Mouse (Mus musculus) heart, adult 2 months (tissue): ENCODE measurements at regions not wholly inside any gene's neighbourhood (a gene's known extent, or its start where the extent isn't known, plus 50 kb on each side); places are given as distances from the start of the nearest gene placed in this dataset.

ENCODE experiments used
- DNase-seq, 2 experiments: peaks; one replicate each; pipeline ENCODE4 v3.0.0; 2021
- H3K27ac ChIP-seq: fragments of 200-600 bp; 2 replicates; pipeline ENCODE4 v1.8.1; 2022
- H3K27me3 ChIP-seq: fragments of 200-500 bp; 2 replicates; pipeline ENCODE4 v1.6.1; 2012; ENCODE audit warnings: mild to moderate bottlenecking, low read length, inconsistent platforms, mixed read lengths; ENCODE audit not compliant: control insufficient read depth, insufficient read depth
- H3K36me3 ChIP-seq: fragments of 200-500 bp; 2 replicates; pipeline ENCODE4 v1.6.1; 2012; ENCODE audit warnings: low read length, inconsistent platforms; ENCODE audit not compliant: control insufficient read depth, insufficient read depth
- H3K4me1 ChIP-seq: fragments of 200-500 bp; 2 replicates; pipeline ENCODE4 v1.6.1; 2011; ENCODE audit warnings: low read length; ENCODE audit not compliant: control insufficient read depth, insufficient read depth
- H3K4me3 ChIP-seq: fragments of 200-600 bp; 2 replicates; pipeline ENCODE4 v1.8.1; 2022
- H3K79me2 ChIP-seq: fragments of 200-500 bp; replicated peaks from 2 replicates; pipeline ENCODE4 v1.6.1; 2012; ENCODE audit warnings: mild to moderate bottlenecking, inconsistent platforms, low read length, moderate library complexity, mixed read lengths; ENCODE audit not compliant: control insufficient read depth, insufficient read depth
- H3K9ac ChIP-seq: fragments of 200-500 bp; 2 replicates; pipeline ENCODE4 v1.6.1; 2012; ENCODE audit warnings: low read depth, mild to moderate bottlenecking, control low read depth, inconsistent platforms, low read length, mixed read lengths
- CTCF ChIP-seq: fragments of 200-600 bp; IDR thresholded peaks from 2 replicates; pipeline ENCODE4 v1.8.1; 2022; ENCODE audit warnings: antibody characterized with exemption, mild to moderate bottlenecking, moderate library complexity
- EP300 ChIP-seq: fragments of 200-500 bp; IDR thresholded peaks from 2 replicates; pipeline ENCODE4 v1.6.1; 2011; ENCODE audit warnings: low read depth, low read length, control low read depth; ENCODE audit not compliant: insufficient read depth
- POLR2A ChIP-seq: fragments of 200-500 bp; IDR thresholded peaks from 2 replicates; pipeline ENCODE4 v1.6.1; 2011; ENCODE audit warnings: mild to moderate bottlenecking, low read depth, low read length, control low read depth; ENCODE audit not compliant: insufficient read depth
- WGBS: fragments of 180-500 bp; shearing (Covaris S2); methylation state at CpG from one replicate; pipeline ENCODE4 v1.1.7; 2018; 5-methylcytosine and 5-hydroxymethylcytosine counted together
- intact Hi-C: fragments of 180-260 bp; cut with DNase I; formaldehyde crosslinking; loops from one replicate; pipeline ENCODE4 v1.15.1; 2025

DNA sequence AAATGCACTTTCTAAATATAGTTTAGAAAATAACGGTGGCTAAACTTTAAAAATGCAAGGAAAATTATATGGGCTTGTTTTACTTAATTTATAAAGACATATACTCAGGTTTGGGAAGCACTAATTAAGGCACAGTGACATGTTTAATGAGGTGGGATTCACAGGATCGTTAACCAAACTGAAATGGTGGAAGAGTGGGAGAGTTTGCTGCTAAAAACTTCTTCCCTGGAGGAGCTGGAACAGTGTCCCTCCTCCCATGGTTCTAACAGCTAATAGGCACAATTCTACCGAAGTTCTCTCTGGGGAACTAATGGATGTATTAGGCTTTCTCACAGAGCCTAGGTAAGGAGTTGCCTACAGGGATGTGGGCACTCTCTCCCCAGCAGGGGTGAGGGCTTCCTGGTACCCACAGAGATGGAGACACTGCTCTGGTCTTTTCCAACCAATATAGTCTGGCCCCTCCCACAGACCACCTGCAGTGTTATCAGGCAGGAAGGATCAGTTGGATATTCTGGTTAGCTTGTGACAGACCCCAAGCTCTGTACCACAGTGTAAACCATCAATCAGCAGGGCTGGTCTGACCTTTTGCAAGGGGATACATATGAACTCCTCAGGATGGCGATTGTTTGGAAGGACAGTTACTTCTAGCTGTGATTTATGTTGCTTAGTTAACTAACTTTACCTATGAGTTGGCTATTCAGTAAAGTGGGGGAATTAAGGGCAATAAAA, 309.0 kb upstream of the Zic4 start:
- H3K4me1 ChIP-seq: no peaks in the 10 kb centered on the region
- TF ChIP-seq EP300 (no peak), CTCF (no peak), POLR2A (no peak)
- 61% methylated on average over 4 of the region's 4 CpGs for WGBS

DNA sequence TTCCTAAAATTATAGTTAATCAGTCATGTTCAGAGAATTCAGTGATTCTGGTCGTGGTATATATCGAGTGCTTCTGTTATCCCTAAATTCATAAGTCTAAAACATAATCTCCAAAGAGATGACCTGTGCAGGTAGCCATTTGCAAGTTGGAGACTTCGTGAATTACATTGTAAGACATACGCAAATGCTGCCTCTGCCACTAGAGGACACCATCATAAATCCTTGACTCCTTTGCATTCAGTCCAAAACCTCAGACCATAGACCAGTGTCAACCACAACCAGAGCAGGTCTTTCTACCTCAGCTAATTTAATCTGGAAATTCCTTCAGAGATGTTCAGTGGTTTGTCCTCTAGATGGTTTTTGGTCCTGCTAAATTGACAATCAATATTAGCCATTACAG, 302.8 kb upstream of the Zic4 start:
- no peak overlapping the region for H3K4me3 ChIP-seq
- H3K36me3 ChIP-seq: no peaks in the 10 kb centered on the region
- H3K27me3 ChIP-seq: no peaks in the 10 kb centered on the region
- no peak overlapping the region for H3K27ac ChIP-seq
- intact Hi-C loops: loop anchor here (5.0 kb wide), 1 partner anchor 233 kb away; no protein-coding TSS in a partner anchor
- no peaks in the 10 kb centered on the region for H3K79me2 ChIP-seq
- H3K4me1 ChIP-seq: no peaks in the 10 kb centered on the region
- WGBS: 71% methylated on average over 4 of the region's 4 CpGs
- no peak for TF ChIP-seq POLR2A
- TF ChIP-seq CTCF: peak; percentile 63
- no peak for TF ChIP-seq EP300
- H3K9ac ChIP-seq: no peak overlapping the region
- DNase-seq: no peak

More for the DNA sequence above, 309.0 kb upstream of the Zic4 start:
- intact Hi-C loops: no loop called here
- no peak for DNase-seq
- Histone ChIP-seq H3K27me3 (no peaks in the 10 kb centered on the region), H3K36me3 (no peaks in the 10 kb centered on the region), H3K9ac (no peak overlapping the region), H3K79me2 (no peaks in the 10 kb centered on the region), H3K4me3 (no peak overlapping the region), H3K27ac (no peak overlapping the region)

DNA sequence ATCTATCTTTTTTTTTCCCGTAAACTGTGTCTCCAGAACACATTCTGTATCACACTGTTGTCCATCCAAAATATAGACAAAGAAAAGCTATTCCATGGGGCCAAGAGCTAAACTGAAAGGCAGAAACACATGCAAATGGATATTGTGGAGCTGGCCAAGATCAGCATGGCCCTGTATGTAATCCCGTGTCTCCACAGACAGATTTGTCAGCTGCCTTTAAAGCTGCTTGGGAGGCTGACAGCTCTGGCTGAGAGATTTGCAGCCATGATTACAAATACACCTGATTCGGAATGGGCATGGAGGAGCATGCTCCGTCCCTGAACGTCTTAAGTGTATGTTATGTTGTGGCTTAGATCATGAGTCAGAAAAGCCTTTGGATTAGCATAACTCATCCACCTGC, 292.7 kb upstream of the Zic4 start:
- no peaks in the 10 kb centered on the region for H3K27me3 ChIP-seq
- no peak overlapping the region for H3K4me3 ChIP-seq
- no peaks in the 10 kb centered on the region for H3K79me2 ChIP-seq
- intact Hi-C loops: no loop called here
- no peaks in the 10 kb centered on the region for H3K4me1 ChIP-seq
- WGBS: 76% methylated on average over 5 of the region's 5 CpGs
- H3K9ac ChIP-seq: no peak overlapping the region
- TF ChIP-seq CTCF (no peak), EP300 (no peak), POLR2A (no peak)
- H3K27ac ChIP-seq: no peak overlapping the region
- H3K36me3 ChIP-seq: no peaks in the 10 kb centered on the region
- no peak for DNase-seq

GRCm38 (mm10) chr9:91073366-91074174, 288.6 kb upstream of the Zic4 start:
- DNase-seq: no peak
- intact Hi-C loops: no loop called here
- Histone ChIP-seq H3K4me1 (no peaks in the 10 kb centered on the region), H3K36me3 (no peaks in the 10 kb centered on the region), H3K4me3 (no peak overlapping the region), H3K9ac (no peak overlapping the region), H3K79me2 (no peaks in the 10 kb centered on the region), H3K27ac (no peak overlapping the region), H3K27me3 (no peaks in the 10 kb centered on the region)
- TF ChIP-seq EP300 (no peak), CTCF (no peak), POLR2A (no peak)
- 25% methylated on average over 4 of the region's 4 CpGs for WGBS

DNA sequence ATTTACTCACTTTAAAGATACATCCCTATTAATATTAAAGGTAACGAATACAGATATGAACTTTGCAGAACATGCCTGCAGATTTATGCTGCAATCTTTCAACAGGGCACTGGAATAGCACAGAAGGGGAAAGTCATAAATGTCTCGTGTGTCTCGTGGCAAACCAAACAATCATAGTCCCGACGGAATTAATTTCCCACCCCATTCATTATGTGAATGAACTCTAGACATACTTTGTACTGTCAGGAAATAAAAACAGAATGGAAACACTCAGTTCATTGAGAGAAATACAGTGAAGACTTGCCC, 288.1 kb upstream of the Zic4 start:
- Histone ChIP-seq H3K36me3 (no peaks in the 10 kb centered on the region), H3K27ac (no peak overlapping the region), H3K4me3 (no peak overlapping the region), H3K9ac (no peak overlapping the region), H3K4me1 (no peaks in the 10 kb centered on the region), H3K79me2 (no peaks in the 10 kb centered on the region), H3K27me3 (no peaks in the 10 kb centered on the region)
- DNase-seq: no peak
- WGBS: 48% methylated on average over 5 of the region's 5 CpGs
- TF ChIP-seq EP300 (no peak), CTCF (no peak), POLR2A (no peak)
- intact Hi-C loops: no loop called here

DNA sequence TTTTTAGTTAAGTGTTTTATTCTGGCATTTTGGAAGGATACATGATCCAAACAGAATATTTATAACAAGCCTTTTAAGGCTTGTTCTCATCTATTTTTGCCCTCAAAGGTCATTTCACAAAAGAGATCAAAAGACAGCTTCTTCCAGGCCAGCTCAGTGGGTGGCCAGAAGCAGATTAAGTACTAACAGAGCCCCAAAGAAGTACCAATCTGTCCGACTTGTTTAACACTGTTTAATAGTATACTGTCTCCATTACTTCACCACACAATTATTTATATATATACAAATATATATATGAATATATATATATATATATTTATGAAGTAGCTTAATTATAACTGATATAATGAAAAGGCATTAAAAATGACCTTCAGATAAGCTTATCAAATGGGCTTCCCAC, 284.7 kb upstream of the Zic4 start:
- Histone ChIP-seq H3K4me1 (no peaks in the 10 kb centered on the region), H3K79me2 (no peaks in the 10 kb centered on the region), H3K27ac (no peak overlapping the region), H3K4me3 (no peak overlapping the region), H3K27me3 (no peaks in the 10 kb centered on the region), H3K9ac (no peak overlapping the region), H3K36me3 (no peaks in the 10 kb centered on the region)
- no peak for DNase-seq
- intact Hi-C loops: no loop called here
- WGBS: 63% methylated on average over 1 of the region's 1 CpGs
- TF ChIP-seq POLR2A (no peak), EP300 (no peak), CTCF (no peak)
